Mouse (Mus musculus) megakaryocyte-erythroid progenitor cell, adult 5-6 weeks (primary cell): Measurements from ENCODE around the gene Rbm14. TPM values are rescaled to one million over a fixed set of nuclear protein-coding genes. Genes with fewer than 3 reads are reported as not detected.
A peak's percentile ranks its signal among the peaks of the same experiment; 100 is the strongest.

ENCODE experiments used
- ATAC-seq: replicated peaks from 2 replicates; pipeline ENCODE4 v1.8.0; 2016; ENCODE audit warnings: mild to moderate bottlenecking, inconsistent platforms; ENCODE audit not compliant: severe bottlenecking, poor library complexity, low FRiP score, low TSS enrichment
- total RNA-seq, 2 experiments: library from RNA; stranded (forward) in 1 of 2; stranded (reverse) in 1 of 2; fragments of 200-1000, 215-1000 nt in 1 of 2; fragments of >200 nt in 1 of 2; fragmentation: Nextera tagmentation in 1 of 2; gene quantifications; 2 replicates each; pipeline ENCODE4 v1.2.3; 2014 to 2017

The Rbm14 gene
- total RNA-seq, 2 experiments from 2014 or later = 29.1 to 74.2 TPM

DNA sequence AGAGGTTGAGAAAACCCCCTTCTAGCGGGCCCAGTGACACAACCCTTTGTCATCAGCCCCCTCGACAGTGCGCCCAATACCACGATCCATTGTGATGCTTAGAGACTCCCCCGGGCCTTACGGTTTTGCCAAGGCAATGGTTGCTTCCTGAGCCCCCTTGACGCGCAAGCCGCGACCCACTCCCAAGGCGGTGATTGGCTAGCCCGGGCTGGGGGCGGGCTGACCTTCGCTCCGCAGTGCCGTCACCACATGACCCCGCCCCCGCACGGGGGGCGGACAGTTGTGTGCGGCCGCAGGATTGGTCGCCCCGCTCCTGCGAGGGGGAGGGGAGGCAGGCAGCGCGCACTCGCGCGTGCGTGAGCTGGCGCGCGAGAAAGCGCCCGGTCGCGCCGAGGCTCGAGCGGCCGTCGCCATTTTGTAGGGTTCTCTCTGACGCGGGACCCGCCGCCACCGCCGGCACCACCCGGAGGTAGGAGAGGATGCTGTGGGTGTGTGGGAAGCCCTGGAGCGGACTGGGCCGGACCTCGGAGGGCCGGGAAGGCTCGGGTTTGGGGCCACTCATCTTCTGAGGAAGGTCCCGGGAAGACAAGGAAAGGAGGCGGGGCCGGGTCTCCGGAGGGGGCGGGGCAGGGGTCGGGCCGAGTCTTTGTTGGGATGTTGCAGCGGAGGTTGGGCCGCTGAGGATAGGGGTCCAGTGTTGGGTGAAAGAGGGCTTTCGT lies 55.1 kb downstream of the Rbm14 start, which contains the start of gene Rbm4b:
Gene Rbm4b, plus strand, starts transcription at position 305 of the 719 bp plus-strand sequence.
- ATAC-seq = peak; percentile 90

DNA sequence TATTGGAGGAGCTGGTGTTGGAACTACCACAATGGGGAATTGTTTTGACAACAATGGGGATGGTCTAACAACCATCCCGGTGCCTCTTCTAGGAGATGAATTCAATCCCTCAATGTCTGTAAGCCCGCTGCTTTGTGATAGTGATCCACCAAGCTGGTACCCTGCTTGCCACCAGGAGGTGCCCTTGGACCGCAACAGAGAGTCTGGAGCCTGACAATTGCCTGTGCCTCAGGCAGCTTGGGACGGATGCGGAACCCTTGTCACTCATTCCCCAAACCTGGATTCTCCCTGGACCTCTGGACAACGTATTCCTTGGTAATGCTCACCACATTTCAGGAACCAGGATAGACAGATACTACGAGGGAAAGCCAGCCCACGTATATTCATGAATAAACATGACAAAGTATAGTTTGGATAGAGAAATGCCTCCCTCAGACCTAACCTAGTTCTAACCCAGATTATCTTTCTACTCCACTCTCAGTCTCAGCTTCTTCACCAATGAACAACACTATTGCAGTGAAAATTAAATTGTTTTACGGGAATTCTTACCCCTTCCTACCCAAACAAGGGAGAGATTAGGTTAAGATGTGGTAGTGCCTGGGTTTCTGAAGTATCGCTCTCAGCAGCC lies 55.8 kb downstream of the Rbm14 start:
- peak; percentile 89 for ATAC-seq

Other genes starting within 250 kb of the Rbm14 start
- 0.92 and 2.6 TPM in 2 replicates for gene Lrfn4, start 196.0 kb downstream of the Rbm14 start, total RNA-seq (2014; fragmentation: Nextera tagmentation)
- 1.1 and 2.4 TPM in 2 replicates for gene Lrfn4, start 196.0 kb downstream of the Rbm14 start, total RNA-seq (2017)
- 23.0 and 38.5 TPM in 2 replicates for gene Rce1, start 186.0 kb downstream of the Rbm14 start, total RNA-seq (2014; fragmentation: Nextera tagmentation)
- 14.6 and 26.0 TPM in 2 replicates for gene Rce1, start 186.0 kb downstream of the Rbm14 start, total RNA-seq (2017)
- gene Gm960, start 113.0 kb downstream of the Rbm14 start, total RNA-seq (2014; fragmentation: Nextera tagmentation) = 1.3 and 3.5 TPM in 2 replicates
- gene Gm960, start 113.0 kb downstream of the Rbm14 start, total RNA-seq (2017) = 2.4 TPM in 1 of 2 replicates, not detected in the other
- gene Sptbn2, start 100.5 kb downstream of the Rbm14 start, total RNA-seq (2014; fragmentation: Nextera tagmentation) = not detected in 2 replicates
- gene Sptbn2, start 100.5 kb downstream of the Rbm14 start, total RNA-seq (2017) = not detected in 2 replicates
- gene Rbm4b, start 55.1 kb downstream of the Rbm14 start, total RNA-seq (2014; fragmentation: Nextera tagmentation) = 5.0 and 11.3 TPM in 2 replicates
- gene Rbm4b, start 55.1 kb downstream of the Rbm14 start, total RNA-seq (2017) = 9.9 and 19.2 TPM in 2 replicates
- gene Rbm4, start 17.7 kb downstream of the Rbm14 start, total RNA-seq (2014; fragmentation: Nextera tagmentation) = 51.9 and 59.4 TPM in 2 replicates
- gene Rbm4, start 17.7 kb downstream of the Rbm14 start, total RNA-seq (2017) = 68.6 and 75.3 TPM in 2 replicates
- 29.3 and 59.5 TPM in 2 replicates for gene Gm21992, start within 50 bp of the Rbm14 start, total RNA-seq (2014; fragmentation: Nextera tagmentation)
- gene Gm21992, start within 50 bp of the Rbm14 start, total RNA-seq (2017) = 15.8 and 17.3 TPM in 2 replicates
- 75.1 and 81.3 TPM in 2 replicates for gene Ccs, start 27.7 kb upstream of the Rbm14 start, total RNA-seq (2014; fragmentation: Nextera tagmentation)
- gene Ccs, start 27.7 kb upstream of the Rbm14 start, total RNA-seq (2017) = 47.7 and 59.0 TPM in 2 replicates
- gene Ccdc87, start 27.7 kb upstream of the Rbm14 start, total RNA-seq (2014; fragmentation: Nextera tagmentation) = not detected in 2 replicates
- not detected in 2 replicates for gene Ccdc87, start 27.7 kb upstream of the Rbm14 start, total RNA-seq (2017)
- 1.3 and 2.9 TPM in 2 replicates for gene Ctsf, start 43.5 kb upstream of the Rbm14 start, total RNA-seq (2014; fragmentation: Nextera tagmentation)
- gene Ctsf, start 43.5 kb upstream of the Rbm14 start, total RNA-seq (2017) = 2.7 and 7.5 TPM in 2 replicates
- 2.2 and 4.0 TPM in 2 replicates for gene Actn3, start 66.3 kb upstream of the Rbm14 start, total RNA-seq (2014; fragmentation: Nextera tagmentation)
- gene Actn3, start 66.3 kb upstream of the Rbm14 start, total RNA-seq (2017) = 1.0 TPM in 1 of 2 replicates, not detected in the other
- gene Zdhhc24, start 67.0 kb upstream of the Rbm14 start, total RNA-seq (2014; fragmentation: Nextera tagmentation) = 16.5 and 20.3 TPM in 2 replicates
- gene Zdhhc24, start 67.0 kb upstream of the Rbm14 start, total RNA-seq (2017) = 8.8 and 13.2 TPM in 2 replicates
- 1.5 and 2.5 TPM in 2 replicates for gene Bbs1, start 95.0 kb upstream of the Rbm14 start, total RNA-seq (2014; fragmentation: Nextera tagmentation)
- 0.65 TPM in 1 of 2 replicates, not detected in the other for gene Bbs1, start 95.0 kb upstream of the Rbm14 start, total RNA-seq (2017)
- 53.8 and 62.2 TPM in 2 replicates for gene Dpp3, start 116.7 kb upstream of the Rbm14 start, total RNA-seq (2014; fragmentation: Nextera tagmentation)
- gene Dpp3, start 116.7 kb upstream of the Rbm14 start, total RNA-seq (2017) = 40.7 and 51.4 TPM in 2 replicates
- 1.1 TPM in 1 of 2 replicates, not detected in the other for gene Peli3, start 131.5 kb upstream of the Rbm14 start, total RNA-seq (2014; fragmentation: Nextera tagmentation)
- not detected in 2 replicates for gene Peli3, start 131.5 kb upstream of the Rbm14 start, total RNA-seq (2017)
- gene Mrpl11, start 150.5 kb upstream of the Rbm14 start, total RNA-seq (2014; fragmentation: Nextera tagmentation) = 58.5 and 60.3 TPM in 2 replicates
- 41.4 and 91.0 TPM in 2 replicates for gene Mrpl11, start 150.5 kb upstream of the Rbm14 start, total RNA-seq (2017)
- gene Npas4, start 178.7 kb upstream of the Rbm14 start, total RNA-seq (2014; fragmentation: Nextera tagmentation) = not detected in 2 replicates
- not detected in 2 replicates for gene Npas4, start 178.7 kb upstream of the Rbm14 start, total RNA-seq (2017)
- gene Slc29a2, start 212.2 kb upstream of the Rbm14 start, total RNA-seq (2014; fragmentation: Nextera tagmentation) = 9.7 and 14.2 TPM in 2 replicates
- 1.5 and 4.4 TPM in 2 replicates for gene Slc29a2, start 212.2 kb upstream of the Rbm14 start, total RNA-seq (2017)
- not detected in 2 replicates for gene B4gat1, start 227.2 kb upstream of the Rbm14 start, total RNA-seq (2014; fragmentation: Nextera tagmentation)
- 1.5 TPM in 1 of 2 replicates, not detected in the other for gene B4gat1, start 227.2 kb upstream of the Rbm14 start, total RNA-seq (2017)
- 2.0 and 3.3 TPM in 2 replicates for gene AC124502.3, start 227.3 kb upstream of the Rbm14 start, total RNA-seq (2014; fragmentation: Nextera tagmentation)
- 1.8 and 4.2 TPM in 2 replicates for gene AC124502.3, start 227.3 kb upstream of the Rbm14 start, total RNA-seq (2017)
- gene Brms1, start 229.7 kb upstream of the Rbm14 start, total RNA-seq (2014; fragmentation: Nextera tagmentation) = 25.3 and 37.1 TPM in 2 replicates
- gene Brms1, start 229.7 kb upstream of the Rbm14 start, total RNA-seq (2017) = 30.3 and 36.7 TPM in 2 replicates
- 0.89 and 1.3 TPM in 2 replicates for gene Rin1, start 238.8 kb upstream of the Rbm14 start, total RNA-seq (2014; fragmentation: Nextera tagmentation)
- gene Rin1, start 238.8 kb upstream of the Rbm14 start, total RNA-seq (2017) = 0.66 TPM in 1 of 2 replicates, not detected in the other